Mouse (Mus musculus) liver, adult (tissue): Measurements from ENCODE around the gene Rasl11b.

Source experiments
- GATA4 ChIP-seq: IDR thresholded peaks from 2 replicates; pipeline ENCODE4 v1.6.1; 2014; ENCODE audit warnings: mild to moderate bottlenecking, low read length; ENCODE audit not compliant: insufficient replicate concordance

The Rasl11b gene

DNA sequence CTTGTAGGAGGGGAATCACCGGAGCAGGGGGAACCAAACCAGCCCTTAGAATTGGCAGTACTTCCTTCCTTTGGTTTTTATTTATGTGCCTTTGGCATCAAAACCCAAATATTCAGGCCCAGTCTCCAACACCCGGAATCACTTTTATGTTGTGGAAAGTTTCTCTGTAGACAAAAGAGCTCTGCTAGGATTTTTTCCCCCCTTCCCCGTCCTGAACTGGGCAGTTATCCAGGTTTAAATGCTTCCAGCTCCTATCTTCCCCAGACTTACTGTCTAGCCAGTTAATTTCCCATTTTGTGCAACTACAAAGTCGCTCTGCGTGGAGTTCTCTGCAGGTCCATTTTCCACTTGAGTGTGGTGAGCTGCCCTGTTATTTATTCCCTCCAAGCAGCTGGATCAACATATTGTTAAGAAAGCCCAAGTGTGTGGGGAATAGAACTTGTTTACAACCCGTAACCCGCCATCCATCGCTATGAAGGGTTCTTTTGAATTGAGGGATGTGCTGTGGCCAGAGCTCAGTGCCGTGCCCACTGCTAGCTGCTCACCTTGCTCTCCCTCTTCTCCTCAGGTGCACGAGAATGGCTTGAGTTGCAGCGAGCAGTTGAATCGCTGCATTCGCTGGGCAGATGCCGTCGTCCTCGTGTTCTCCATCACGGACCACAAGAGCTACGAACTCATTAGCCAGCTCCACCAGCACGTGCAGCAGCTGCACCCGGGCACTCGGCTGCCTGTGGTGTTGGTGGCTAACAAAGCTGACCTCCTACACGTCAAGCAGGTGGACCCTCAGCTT lies 2.6 kb downstream of the Rasl11b start:
- TF ChIP-seq GATA4 = no peak

DNA sequence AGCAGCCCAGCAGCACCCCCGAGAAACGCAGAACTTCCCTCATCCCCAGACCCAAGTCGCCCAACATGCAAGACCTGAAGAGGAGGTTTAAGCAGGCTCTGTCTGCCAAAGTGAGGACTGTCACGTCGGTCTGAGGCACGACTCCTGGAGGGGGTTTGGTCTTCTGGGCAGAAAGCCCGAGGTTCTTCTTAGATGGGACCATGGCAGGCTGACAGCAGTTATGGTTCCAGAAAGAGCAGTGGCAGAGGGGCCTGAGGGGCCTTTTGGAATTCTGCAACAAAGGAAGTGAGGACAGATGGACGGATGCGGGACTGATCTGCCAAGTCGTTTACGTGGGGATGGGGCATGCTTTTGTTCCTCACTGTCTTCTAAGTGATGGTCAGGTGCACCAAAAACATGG lies 3.4 kb downstream of the Rasl11b start:
- no peak for TF ChIP-seq GATA4

DNA sequence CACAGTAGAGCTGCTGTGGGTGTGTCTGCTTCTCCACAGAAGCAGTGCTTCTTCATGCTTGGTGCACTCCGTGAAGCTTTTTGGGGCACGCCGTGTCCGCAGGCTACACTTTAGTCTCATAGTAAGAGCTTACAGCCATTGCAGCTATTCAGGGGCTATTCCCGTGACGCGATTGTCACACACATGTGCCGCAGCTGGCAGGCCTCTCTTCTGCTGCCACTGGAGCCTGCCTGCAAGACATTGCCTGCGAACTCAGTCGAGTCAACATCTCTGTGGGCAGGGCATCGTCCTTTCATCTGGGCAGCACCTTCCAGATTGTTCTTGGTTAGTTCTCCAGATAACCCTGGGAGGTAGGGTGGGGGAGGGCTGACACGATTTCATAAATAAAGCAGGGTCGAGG lies 4.7 kb downstream of the Rasl11b start:
- TF ChIP-seq GATA4 = no peak

DNA sequence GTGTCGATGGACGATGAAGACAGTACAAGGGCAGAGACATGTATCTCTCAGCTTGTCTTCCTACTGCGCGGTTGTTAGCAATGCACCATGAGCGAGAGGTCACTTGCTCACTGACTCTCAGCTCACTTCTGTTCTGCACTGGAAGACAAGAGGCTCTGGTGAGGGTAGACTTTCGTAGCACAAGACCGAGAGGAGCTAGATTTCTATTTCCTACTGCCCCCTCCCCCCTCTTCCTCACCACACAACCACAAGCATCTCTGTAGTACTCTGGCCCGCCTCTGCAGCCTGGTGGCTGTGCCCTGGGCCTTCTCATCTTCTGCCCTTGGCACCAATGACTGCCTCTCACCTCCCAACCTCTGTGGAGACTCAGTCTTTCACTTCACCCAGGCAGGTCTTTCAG lies 5.4 kb downstream of the Rasl11b start:
- no peak for TF ChIP-seq GATA4

DNA sequence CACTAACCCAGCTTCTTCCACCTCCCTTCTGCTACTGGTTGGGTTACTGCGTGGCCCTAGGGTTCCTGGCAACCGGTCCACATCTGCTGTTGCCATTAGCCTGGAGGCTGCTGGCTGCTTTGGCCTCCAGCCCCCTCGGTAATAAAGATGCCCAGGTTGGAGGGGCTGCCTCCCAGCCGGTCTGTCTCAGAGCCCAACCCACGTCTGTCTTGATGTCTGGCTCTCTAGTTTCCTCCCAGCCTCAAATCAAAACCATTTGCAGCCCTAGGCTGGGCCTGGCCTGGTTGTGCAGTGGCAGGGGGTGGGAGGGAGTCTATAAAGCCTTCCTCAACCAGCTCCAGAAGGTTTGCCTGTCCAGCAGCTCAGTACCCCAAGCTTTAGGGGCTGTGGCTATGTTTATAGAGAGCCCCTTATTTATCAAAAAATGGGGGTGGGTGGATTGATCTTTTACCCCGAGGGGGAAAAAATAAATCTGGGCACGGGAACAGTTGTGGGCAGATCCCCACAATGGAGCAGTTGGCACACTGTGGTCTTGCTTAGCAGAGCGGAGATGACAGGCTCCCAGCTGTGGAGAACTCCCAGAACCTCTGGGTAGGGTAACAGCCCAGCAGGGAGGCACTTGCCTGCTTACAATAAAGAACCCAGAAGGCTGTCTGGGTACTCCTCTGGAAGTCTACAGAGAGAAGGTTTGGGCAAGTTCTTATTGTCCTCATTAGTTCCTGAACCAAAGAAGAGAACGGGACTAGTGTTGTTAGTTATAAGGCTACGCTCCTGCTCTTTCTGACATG lies 6.7 kb downstream of the Rasl11b start:
- TF ChIP-seq GATA4 = no peak

DNA sequence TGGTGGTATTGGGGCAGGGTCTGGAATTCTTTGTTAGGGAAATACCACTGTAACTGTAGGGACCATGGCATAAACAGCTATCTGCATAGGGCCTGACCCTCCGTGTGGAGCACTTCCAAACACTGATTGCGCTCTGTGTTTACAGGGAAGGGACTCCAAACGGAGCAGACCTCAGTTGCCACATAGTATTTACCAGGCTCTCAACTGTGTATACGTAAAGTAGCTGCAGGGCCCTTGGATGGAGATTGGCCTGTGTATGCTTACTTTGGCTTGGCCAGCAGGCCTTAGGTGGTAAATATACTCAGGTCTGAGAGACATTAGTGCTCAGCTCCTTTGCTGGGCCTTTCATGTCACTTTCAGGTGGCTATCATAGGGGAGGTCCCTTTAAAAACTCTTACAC lies 7.4 kb downstream of the Rasl11b start:
- no peak for TF ChIP-seq GATA4

DNA sequence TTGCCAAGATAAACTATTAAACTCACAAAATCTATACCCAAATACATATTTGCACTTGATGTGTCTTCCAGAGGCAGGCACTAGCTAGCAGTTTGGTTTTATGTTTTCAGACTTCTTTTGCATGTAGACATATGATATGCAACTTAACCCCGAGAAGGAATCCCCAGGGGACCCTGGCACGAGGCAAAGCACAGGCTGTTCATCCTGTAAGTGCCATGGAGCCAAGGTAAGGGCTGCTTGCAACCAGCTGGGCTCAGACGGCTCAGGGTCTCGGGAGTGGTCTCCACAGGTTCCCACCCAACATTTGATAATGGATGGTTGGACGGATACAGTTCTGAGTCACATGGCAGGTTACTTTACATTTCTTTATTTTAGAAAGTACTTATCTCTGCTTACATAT lies 9.4 kb downstream of the Rasl11b start:
- no peak for TF ChIP-seq GATA4

DNA sequence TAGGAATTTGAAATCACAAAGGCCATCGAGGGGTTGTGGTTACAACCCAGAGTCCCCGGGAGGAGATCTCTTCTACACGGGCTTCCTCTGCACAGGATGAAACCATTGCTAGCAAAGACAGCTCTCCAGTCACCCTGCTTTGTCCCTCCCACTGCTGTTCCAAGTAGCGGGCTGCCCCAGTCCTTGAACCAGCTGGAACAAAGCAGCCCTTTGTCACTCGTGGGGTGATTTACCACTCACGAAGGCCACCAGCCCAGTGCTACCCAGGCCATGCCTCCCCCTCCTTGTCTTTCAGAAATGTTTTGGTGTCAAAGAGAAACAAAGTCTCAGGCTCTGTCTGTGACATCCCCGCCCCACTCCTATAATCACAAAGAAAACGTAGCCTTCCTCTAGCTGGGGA lies 10.4 kb downstream of the Rasl11b start:
- no peak for TF ChIP-seq GATA4

DNA sequence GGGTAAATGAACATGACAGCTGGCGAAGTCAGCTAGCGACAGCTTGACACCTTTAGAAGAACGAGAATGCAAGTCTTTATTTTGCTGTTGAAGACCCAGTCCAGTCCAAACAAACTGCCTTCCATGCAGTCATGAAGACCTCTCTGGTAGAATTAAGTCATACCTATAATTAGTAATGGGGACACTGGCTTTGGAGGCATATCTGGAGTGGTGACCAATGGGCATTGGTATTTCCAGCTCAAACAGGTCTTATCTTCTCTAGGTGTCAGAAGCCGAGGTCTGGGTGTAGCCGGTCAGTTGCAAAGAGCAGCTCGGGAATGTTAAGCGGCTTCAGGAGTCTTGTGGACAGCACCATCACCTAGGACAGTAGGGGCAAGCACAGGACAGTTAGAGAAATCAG lies 11.0 kb downstream of the Rasl11b start:
- no peak for TF ChIP-seq GATA4

DNA sequence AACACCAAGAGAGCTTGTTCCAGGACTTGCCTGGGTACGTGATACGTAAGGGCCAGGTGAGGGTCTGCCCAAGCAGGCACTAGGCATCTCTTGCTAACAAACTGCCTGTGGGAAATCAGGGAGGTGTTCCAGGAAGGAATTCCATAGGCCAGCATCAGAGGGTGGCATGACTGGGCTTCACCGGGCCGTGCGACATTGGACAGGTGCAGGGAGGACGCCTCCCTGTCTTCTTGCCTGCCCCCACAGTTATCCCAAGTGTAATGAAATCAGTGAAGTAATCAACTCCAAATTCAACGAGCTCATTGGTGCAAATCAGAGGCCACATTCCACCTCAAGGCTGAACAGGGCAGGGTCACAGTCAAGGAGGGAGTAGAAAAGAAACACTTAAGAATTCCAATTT lies 11.6 kb downstream of the Rasl11b start:
- no peak for TF ChIP-seq GATA4

DNA sequence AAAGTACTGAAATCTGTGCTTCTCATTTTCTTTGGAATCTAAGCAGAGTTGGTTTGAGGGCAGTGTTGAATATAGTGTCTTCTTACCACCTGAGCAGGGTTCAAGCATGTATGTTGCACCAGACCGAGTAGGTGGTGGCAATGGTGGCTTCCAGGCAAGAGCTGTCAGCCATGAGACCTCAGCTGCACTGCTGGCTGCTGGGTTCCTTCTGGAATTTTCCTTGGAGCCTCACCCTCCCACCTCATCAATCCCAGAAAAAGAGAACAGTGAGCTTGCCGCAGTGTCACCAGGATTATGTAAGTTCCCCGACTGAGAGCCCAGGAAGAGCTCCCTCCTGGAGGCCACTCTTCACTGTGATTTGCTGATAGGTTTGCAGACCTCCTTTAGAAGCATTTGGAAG lies 12.1 kb downstream of the Rasl11b start:
- TF ChIP-seq GATA4 = no peak

DNA sequence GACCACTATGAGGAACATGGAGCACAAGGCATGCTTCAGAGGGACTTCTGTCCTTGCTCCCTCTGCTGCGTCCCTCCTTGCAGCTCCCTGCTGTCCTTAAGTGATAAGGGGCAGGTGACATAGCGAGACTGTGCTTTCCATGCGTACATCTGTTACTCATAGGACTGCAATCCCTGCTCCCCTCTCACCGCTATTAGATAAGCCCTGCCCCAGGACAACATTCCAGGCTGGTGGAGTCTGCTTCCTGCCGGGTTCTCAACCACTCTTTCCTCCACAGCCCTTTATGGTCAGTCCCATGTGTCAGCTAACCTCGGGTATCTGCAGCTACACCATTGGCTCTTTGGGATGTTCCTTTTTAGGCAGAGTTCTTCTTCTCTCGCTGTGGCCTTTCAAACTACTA lies 13.4 kb downstream of the Rasl11b start:
- no peak for TF ChIP-seq GATA4

DNA sequence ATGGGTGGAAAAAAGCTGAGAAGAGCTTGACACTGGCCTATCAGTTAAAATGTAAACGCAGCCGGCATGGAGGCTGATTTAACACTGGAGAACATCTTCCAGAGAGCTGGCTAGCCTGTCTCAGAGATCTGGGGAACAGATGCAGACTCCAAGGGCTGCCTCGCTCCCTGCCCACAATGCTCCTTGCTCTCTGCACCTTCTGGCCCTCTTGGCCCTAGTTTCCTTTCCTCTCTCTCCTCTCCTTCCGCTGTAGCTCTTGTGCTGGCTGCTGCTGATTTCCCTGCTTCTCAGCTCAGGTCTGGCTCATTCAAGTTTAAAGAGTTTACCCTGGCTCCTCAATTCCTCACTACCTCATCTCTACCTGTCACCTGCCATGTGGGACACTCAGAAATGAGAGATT lies 14.6 kb downstream of the Rasl11b start:
- no peak for TF ChIP-seq GATA4

DNA sequence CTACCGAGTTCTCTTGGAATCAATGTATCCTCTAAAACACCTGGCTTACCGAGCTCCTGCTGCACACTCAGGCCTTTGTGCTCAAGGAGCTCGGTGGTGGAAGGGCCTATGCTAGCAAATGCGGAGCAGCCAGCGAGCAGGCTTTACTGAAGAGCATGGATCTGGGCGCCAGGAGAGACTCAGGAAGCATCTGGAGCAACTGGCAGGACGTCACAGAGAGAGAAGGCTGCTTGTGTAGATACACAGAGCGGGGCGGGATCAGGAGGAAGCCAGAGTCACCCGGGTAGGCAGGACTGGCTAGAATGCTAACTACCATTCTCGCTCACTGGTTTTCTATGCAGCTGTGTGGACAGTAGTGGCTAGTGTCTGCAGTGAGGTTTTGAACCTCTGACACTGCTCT lies 16.3 kb downstream of the Rasl11b start:
- TF ChIP-seq GATA4 = no peak

DNA sequence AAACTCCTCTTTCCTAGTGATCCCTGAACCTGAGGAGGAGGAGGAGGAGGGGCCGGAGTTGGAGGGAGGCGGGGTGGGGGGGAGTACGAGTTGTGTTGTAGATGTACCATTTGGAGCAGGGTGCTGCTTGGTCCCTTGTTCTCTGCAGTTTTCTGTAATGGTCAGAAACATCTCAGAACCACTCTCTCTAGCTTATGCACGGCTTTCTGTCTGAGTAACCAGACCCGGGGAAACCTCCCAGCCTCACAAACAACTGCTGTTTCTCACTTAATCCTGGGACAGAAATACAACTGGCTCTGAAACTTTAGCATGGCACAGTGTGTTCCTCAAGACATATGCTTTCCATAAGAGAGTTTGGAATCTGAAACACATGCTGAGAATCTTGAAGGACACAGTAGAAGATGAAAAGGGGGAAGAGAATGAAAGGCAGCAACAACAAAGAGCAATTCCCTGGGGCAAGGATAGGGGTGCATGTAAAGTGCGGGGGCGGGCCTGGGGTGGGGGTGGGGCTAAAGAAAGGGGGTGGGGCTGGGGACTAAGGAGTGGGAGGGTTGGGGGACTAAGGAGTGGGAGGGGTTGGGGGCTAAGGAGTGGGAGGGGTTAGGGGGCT lies 19.5 kb downstream of the Rasl11b start:
- TF ChIP-seq GATA4 = no peak

DNA sequence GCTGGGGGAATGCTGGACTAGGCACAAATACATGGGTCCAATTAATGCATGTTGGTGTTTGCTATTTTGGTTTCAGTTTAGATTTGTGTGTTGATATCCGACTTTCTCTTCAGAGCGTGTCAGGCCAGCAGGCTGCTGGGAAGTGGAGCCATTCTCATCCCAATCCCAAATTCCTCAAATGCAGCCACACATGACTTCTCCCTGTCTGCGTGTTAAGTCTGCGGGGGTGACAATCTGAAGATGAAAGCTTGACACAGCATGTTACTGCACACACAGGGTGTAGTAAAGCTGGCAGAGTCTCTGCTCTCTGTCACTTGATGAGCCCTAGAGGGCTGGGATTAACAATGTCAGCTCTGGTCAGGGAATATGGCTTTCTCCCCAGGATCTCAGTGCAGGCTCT lies 20.0 kb downstream of the Rasl11b start:
- no peak for TF ChIP-seq GATA4
